Mouse (Mus musculus) bone marrow macrophage, adult 2 months (primary cell): Measurements from ENCODE around the gene Cdipt. TPM values are rescaled to one million over a fixed set of nuclear protein-coding genes. Genes with fewer than 3 reads are reported as not detected.
A peak's percentile ranks its signal among the peaks of the same experiment; 100 is the strongest.

Source experiments
- H3K27ac ChIP-seq: 2 replicates; pipeline ENCODE4 v1.5.1; 2012; ENCODE audit warnings: low read depth, low read length; ENCODE audit not compliant: insufficient read depth
- H3K4me1 ChIP-seq: 2 replicates; pipeline ENCODE4 v1.6.1; 2012; ENCODE audit warnings: low read length; ENCODE audit not compliant: control insufficient read depth, insufficient read depth
- H3K4me3 ChIP-seq: 2 replicates; pipeline ENCODE4 v1.5.1; 2012; ENCODE audit warnings: mild to moderate bottlenecking, low read length, moderate library complexity; ENCODE audit not compliant: insufficient read depth
- CTCF ChIP-seq: IDR thresholded peaks from 2 replicates; pipeline ENCODE4 v1.5.1; 2012; ENCODE audit warnings: low read depth, mild to moderate bottlenecking, low read length, moderate library complexity
- POLR2A ChIP-seq: IDR thresholded peaks from 2 replicates; pipeline ENCODE4 v1.6.1; 2012; ENCODE audit warnings: mild to moderate bottlenecking, low read depth, low read length, borderline replicate concordance
- polyA plus RNA-seq: library from polyadenylated mRNA; stranded (reverse); fragments of >200 nt; gene quantifications from 2 replicates; pipeline ENCODE4 v1.2.4, GENCODE M21; 2012; ENCODE audit not compliant: missing spikeins, insufficient read depth, insufficient read length

The Cdipt gene
- polyA plus RNA-seq, 1 experiment = 112 TPM

DNA sequence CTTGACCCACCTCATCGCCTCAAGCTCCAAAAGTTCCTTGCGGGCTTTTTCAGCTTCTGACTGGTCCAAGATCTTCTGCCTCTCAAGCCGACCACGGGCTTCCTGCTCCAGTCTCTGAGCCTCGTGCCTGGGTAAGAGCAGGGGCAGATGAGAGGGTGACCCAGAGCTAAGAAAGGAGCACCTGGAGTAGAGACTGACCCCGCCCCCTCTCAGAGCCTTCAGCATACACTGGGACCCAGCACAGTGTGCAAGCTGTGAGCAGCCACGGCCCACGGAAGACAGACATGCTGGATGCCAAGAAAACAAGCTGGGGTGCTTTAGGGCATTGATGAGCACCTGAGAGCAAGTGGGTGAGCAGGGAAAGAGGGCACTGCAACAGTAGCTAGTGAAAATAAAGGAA is 13.1 kb downstream of the Cdipt start:
- TF ChIP-seq POLR2A (no peak), CTCF (no peak)
- Histone ChIP-seq H3K27ac (no peak overlapping the region), H3K4me3 (no peak overlapping the region), H3K4me1 (no peaks in the 10 kb centered on the region)

- no peak overlapping the region for H3K4me3 ChIP-seq
- TF ChIP-seq CTCF = no peak
- TF ChIP-seq POLR2A = no peak
- H3K27ac ChIP-seq = no peak overlapping the region
- no peaks in the 10 kb centered on the region for H3K4me1 ChIP-seq
These were observed 20.7 kb downstream of the Cdipt start for GRCm38 (mm10) chr7:126996449-126996848.

- TF ChIP-seq POLR2A (no peak), CTCF (no peak)
These were observed 23.9 kb downstream of the Cdipt start for GRCm38 (mm10) chr7:126999568-126999967.

DNA sequence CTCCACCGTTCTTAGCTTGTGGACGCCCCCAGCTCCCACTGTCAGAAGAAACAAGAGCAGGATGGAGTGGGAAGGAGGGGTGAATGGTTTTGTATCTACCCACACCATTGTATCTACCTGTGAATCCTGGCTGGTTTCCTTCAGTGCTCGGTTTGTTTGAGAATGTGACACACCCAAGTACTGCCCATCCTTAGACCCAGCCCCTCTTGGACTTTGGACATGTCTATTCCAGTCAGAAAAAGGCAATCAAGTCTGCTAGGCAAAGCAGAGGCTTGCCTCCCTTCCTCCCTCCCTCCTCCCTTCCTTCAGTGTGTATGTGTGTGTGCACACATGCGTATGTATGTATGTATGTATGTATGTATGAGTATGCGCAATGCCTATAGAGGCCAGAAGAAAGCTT is 27.9 kb downstream of the Cdipt start:
- Histone ChIP-seq H3K27ac (no peak overlapping the region), H3K4me3 (no peak overlapping the region), H3K4me1 (peaks cover 22% of the 10 kb centered on the region)
- TF ChIP-seq POLR2A = no peak
- TF ChIP-seq CTCF = no peak

More at GRCm38 (mm10) chr7:126999568-126999967, 23.9 kb downstream of the Cdipt start:
- H3K4me1 ChIP-seq = peaks cover 7% of the 10 kb centered on the region
- no peak overlapping the region for H3K27ac ChIP-seq
- no peak overlapping the region for H3K4me3 ChIP-seq

GRCm38 (mm10) chr7:127004122-127004875 is 28.6 kb downstream of the Cdipt start:
- no peak for TF ChIP-seq POLR2A
- no peak for TF ChIP-seq CTCF
- Histone ChIP-seq H3K4me3 (no peak overlapping the region), H3K27ac (no peak overlapping the region), H3K4me1 (peaks cover 26% of the 10 kb centered on the region)

- no peak for TF ChIP-seq CTCF
- Histone ChIP-seq H3K4me3 (no peak overlapping the region), H3K27ac (peak overlapping the region; percentile 91), H3K4me1 (peaks cover 57% of the 10 kb centered on the region)
These were observed 31.8 kb downstream of the Cdipt start for GRCm38 (mm10) chr7:127007313-127008024.

DNA sequence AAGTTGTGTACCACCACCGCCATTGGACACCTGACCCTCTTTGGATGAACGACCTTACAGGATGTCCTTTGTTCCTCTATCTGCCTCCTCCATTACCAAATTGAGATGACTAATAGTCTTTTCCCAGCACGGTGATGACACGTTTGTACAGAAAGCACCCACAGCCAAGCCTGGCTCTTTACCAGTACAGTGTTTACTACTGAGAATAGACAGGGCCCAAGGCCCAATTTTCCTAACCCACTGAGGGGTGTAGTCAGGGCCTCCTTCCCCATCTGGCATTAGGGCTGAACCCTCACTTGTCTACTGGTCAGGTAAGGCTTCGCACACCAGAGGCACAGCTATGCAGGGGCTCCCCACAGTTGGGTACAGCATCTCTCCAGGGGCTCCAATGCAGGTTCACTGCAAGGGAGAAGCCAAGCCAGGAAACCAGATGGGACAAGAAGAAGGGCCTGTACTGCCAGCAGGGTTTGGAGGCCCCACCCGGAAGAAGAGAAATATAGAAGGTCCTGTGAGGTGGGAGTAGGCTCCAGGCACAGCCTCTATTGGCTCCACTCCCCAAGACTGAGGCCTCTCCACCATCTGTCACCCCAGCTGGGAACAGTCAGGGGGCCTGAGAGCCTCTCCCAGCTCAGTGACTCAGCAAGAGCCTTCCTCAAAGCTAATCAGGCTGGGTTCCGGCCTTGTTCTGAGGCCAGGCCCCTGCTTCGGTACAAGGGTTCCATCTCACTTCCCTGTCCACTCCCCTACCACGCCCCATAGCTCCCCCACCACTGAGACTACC is 32.7 kb downstream of the Cdipt start:
- Histone ChIP-seq H3K4me1 (peaks cover 59% of the 10 kb centered on the region), H3K4me3 (peak overlapping the region; percentile 18; the same call in 1 of the 2 replicates), H3K27ac (peak overlapping the region; percentile 91)
- no peak for TF ChIP-seq POLR2A
- TF ChIP-seq CTCF = no peak

- H3K4me1 ChIP-seq = peaks cover 60% of the 10 kb centered on the region
- TF ChIP-seq POLR2A (no peak), CTCF (no peak)
- no peak overlapping the region for H3K4me3 ChIP-seq
- peak overlapping the region; percentile 91 for H3K27ac ChIP-seq
These were observed 33.8 kb downstream of the Cdipt start for GRCm38 (mm10) chr7:127009307-127010085.

DNA sequence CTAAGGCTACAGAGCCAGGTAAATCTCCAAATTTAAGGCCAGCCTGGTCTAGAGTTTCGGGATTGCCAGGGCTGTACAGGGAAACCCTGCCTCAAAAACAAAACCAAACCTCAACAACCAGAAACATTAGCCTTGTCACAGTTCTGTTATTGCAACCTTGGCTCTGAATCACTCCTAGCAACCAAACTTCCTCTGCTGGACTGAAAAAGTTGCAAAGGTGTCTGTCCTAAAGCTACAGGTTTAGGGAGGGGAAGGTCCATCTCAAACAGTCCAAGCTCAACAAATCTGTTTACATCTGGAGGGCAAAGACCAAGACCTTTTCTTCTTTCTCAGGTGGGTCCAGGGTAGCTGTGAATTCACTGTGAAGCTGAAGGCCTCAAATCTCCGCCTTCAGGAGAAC is 35.3 kb downstream of the Cdipt start:
- Histone ChIP-seq H3K27ac (peak overlapping the region; percentile 13; the same call in 1 of the 2 replicates), H3K4me3 (no peak overlapping the region), H3K4me1 (peaks cover 69% of the 10 kb centered on the region)
- TF ChIP-seq CTCF (no peak), POLR2A (no peak)

DNA sequence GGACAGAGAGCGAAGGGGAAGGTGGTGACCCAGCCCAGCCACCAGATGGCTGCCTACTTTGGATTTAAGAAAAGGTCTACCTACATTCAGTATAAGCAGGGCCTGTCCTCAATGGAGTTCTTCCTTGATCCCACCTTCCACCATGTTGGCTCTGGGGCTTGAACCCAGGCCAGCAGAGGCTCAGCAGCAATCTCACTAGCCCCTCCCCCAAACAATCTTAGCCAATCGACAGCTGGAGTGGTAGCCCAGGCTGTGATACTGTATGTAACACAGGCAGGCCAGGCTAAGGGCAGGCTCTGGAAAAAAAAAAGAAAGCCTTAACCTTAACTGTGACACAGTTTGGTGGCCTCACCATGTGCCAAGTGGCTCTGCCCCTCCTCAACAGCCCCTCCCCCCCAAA is 36.0 kb downstream of the Cdipt start:
- peaks cover 69% of the 10 kb centered on the region for H3K4me1 ChIP-seq
- H3K27ac ChIP-seq = no peak overlapping the region
- H3K4me3 ChIP-seq = no peak overlapping the region
- TF ChIP-seq POLR2A = no peak
- TF ChIP-seq CTCF = peak; percentile 13; the same call in 1 of the 2 replicates
